Mouse (Mus musculus): ENCODE results near the gene Gm3685.
"Not testable (repeated sequence)": the region's sequence is repeated elsewhere in the genome, so short reads cannot be mapped to it uniquely, and the experiment has no call there.

GRCm38 (mm10) chr14:7026781-7027749, 17.7 kb downstream of the Gm3685 start, which contains the start of gene Gm10406:
- TF ChIP-seq POLR2A, CTCF (IDR thresholded peaks at IDR 0.05; ENCODE audit: extremely low read depth, insufficient read depth, low read length): not testable (repeated sequence)

Data from cortical plate, adult 2 months (tissue).